Mouse (Mus musculus): Measurements from ENCODE around the gene 9530077C05Rik. TPM values are rescaled to one million over a fixed set of nuclear protein-coding genes. Genes with fewer than 3 reads are reported as not detected.
A peak's percentile ranks its signal among the peaks of the same experiment; 100 is the strongest.

Gene 9530077C05Rik
- polyA plus RNA-seq, 2 experiments = 1.1 to 1.5 TPM

- no peak overlapping the region for H3K4me2 ChIP-seq (ENCODE audit: low read depth)
- 73% methylated on average over 14 of the region's 14 CpGs for WGBS (ENCODE audit: insufficient replicate concordance)
- H3K4me3 ChIP-seq (ENCODE audit: insufficient read depth in 1 of 2, low read depth in 2 of 2, low read length in 2 of 2) = no peak overlapping the region
- TF ChIP-seq CTCF (IDR thresholded peaks at IDR 0.05; ENCODE audit: low read depth) (no peak), EP300 (IDR thresholded peaks at IDR 0.05; ENCODE audit: low read depth) (no peak)
- H3K9ac ChIP-seq (replicated peaks) = no peak overlapping the region; the same call in 1 of the 2 replicates
- peaks cover 3 to 9% of the 10 kb centered on the region in 2 experiments; a peak in 3 of 4 replicates for H3K4me1 ChIP-seq (replicated peaks; ENCODE audit: control insufficient read depth in 2 of 2, insufficient read depth in 2 of 2, low read length in 1 of 2)
- H3K36me3 ChIP-seq (replicated peaks; ENCODE audit: control insufficient read depth, insufficient read depth, low read depth) = no peaks in the 10 kb centered on the region
- ATAC-seq (ENCODE audit: insufficient read depth) (no peak), DNase-seq (ENCODE audit: low read depth in 3 of 3, low spot score in 3 of 3) (no peak)
- H3K9me3 ChIP-seq (ENCODE audit: control insufficient read depth, low read length) = no peaks in the 10 kb centered on the region
- H3K27me3 ChIP-seq (ENCODE audit: control insufficient read depth, insufficient read depth, low read length) = no peaks in the 10 kb centered on the region
- no peak overlapping the region for H3K27ac ChIP-seq
Observed at GRCm38 (mm10) chr9:22428666-22429410, 17.5 kb downstream of the 9530077C05Rik start.

- no peak overlapping the region for H3K27ac ChIP-seq
- H3K4me1 ChIP-seq (replicated peaks; ENCODE audit: control insufficient read depth in 2 of 2, insufficient read depth in 2 of 2, low read length in 1 of 2) = peaks cover 3 to 6% of the 10 kb centered on the region in 2 experiments; a peak in 3 of 4 replicates
- ATAC-seq (ENCODE audit: insufficient read depth) (no peak), DNase-seq (ENCODE audit: low read depth in 3 of 3, low spot score in 3 of 3) (no peak)
- TF ChIP-seq CTCF (IDR thresholded peaks at IDR 0.05; ENCODE audit: low read depth) (no peak), EP300 (IDR thresholded peaks at IDR 0.05; ENCODE audit: low read depth) (no peak)
- peak overlapping the region; percentile 22 for H3K4me2 ChIP-seq (ENCODE audit: low read depth)
- 46% methylated on average over 15 of the region's 15 CpGs for WGBS (ENCODE audit: insufficient replicate concordance)
- H3K9me3 ChIP-seq (ENCODE audit: control insufficient read depth, low read length) = no peaks in the 10 kb centered on the region
- no peak overlapping the region for H3K4me3 ChIP-seq (ENCODE audit: insufficient read depth in 1 of 2, low read depth in 2 of 2, low read length in 2 of 2)
- H3K27me3 ChIP-seq (ENCODE audit: control insufficient read depth, insufficient read depth, low read length) = no peaks in the 10 kb centered on the region
- H3K36me3 ChIP-seq (replicated peaks; ENCODE audit: control insufficient read depth, insufficient read depth, low read depth) = no peaks in the 10 kb centered on the region
- H3K9ac ChIP-seq (replicated peaks) = no peak overlapping the region
Observed at GRCm38 (mm10) chr9:22429533-22430241, 18.4 kb downstream of the 9530077C05Rik start.

DNA sequence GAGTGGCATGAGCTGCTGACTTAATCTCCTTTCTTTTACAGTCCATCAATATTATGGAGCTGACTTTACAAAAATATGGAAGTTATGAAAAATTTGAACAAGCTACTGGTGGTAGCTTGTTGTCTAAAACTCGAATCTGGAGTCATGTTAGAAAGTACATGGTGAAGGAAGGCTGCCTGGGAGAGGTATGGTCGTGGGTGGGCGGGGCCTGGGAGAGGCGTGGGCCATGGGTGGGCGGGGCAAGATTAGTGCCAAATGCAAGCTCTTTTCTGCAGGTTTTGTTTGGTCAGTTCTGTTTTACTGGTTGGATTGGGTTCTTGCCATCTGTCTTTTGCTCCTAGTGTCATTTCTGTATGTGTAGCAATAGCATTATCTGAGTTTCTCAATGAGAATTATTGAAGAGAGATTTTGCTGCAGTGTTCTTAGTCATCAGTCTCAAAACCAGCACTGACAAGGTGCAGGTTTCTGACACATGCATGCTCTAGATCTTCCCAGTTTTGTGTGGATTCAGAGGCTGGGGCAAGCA is 19.1 kb downstream of the 9530077C05Rik start:
- Histone ChIP-seq H3K9me3 (ENCODE audit: control insufficient read depth, low read length) (no peaks in the 10 kb centered on the region), H3K4me2 (ENCODE audit: low read depth) (peak overlapping the region; percentile 22; the same call in 1 of the 2 replicates), H3K27ac (no peak overlapping the region), H3K27me3 (ENCODE audit: control insufficient read depth, insufficient read depth, low read length) (no peaks in the 10 kb centered on the region), H3K4me3 (ENCODE audit: insufficient read depth in 1 of 2, low read depth in 2 of 2, low read length in 2 of 2) (no peak overlapping the region), H3K4me1 (replicated peaks; ENCODE audit: control insufficient read depth in 2 of 2, insufficient read depth in 2 of 2, low read length in 1 of 2) (peaks cover 3 to 6% of the 10 kb centered on the region in 2 experiments; a peak in 3 of 4 replicates), H3K9ac (replicated peaks) (no peak overlapping the region), H3K36me3 (replicated peaks; ENCODE audit: control insufficient read depth, insufficient read depth, low read depth) (no peaks in the 10 kb centered on the region)
- 9% methylated on average over 5 of the region's 5 CpGs for WGBS (ENCODE audit: insufficient replicate concordance)
- no peak for DNase-seq (ENCODE audit: low read depth in 3 of 3, low spot score in 3 of 3)
- no peak for ATAC-seq (ENCODE audit: insufficient read depth)
- TF ChIP-seq EP300 (IDR thresholded peaks at IDR 0.05; ENCODE audit: low read depth) (no peak), CTCF (IDR thresholded peaks at IDR 0.05; ENCODE audit: low read depth) (no peak)

- no peaks in the 10 kb centered on the region for H3K36me3 ChIP-seq (replicated peaks; ENCODE audit: control insufficient read depth, insufficient read depth, low read depth)
- no peak overlapping the region for H3K4me3 ChIP-seq (ENCODE audit: insufficient read depth in 1 of 2, low read depth in 2 of 2, low read length in 2 of 2)
- H3K27ac ChIP-seq = no peak overlapping the region
- TF ChIP-seq CTCF (IDR thresholded peaks at IDR 0.05; ENCODE audit: low read depth) (no peak), EP300 (IDR thresholded peaks at IDR 0.05; ENCODE audit: low read depth) (no peak)
- no peak for ATAC-seq (ENCODE audit: insufficient read depth)
- no peaks in the 10 kb centered on the region for H3K27me3 ChIP-seq (ENCODE audit: control insufficient read depth, insufficient read depth, low read length)
- H3K9ac ChIP-seq (replicated peaks) = no peak overlapping the region
- DNase-seq (ENCODE audit: low read depth in 3 of 3, low spot score in 3 of 3) = no peak
- peaks cover 3 to 6% of the 10 kb centered on the region in 2 experiments; a peak in 3 of 4 replicates for H3K4me1 ChIP-seq (replicated peaks; ENCODE audit: control insufficient read depth in 2 of 2, insufficient read depth in 2 of 2, low read length in 1 of 2)
- H3K9me3 ChIP-seq (ENCODE audit: control insufficient read depth, low read length) = no peaks in the 10 kb centered on the region
- WGBS (ENCODE audit: insufficient replicate concordance) = 61% methylated on average over 2 of the region's 2 CpGs
- H3K4me2 ChIP-seq (ENCODE audit: low read depth) = no peak overlapping the region
Observed at GRCm38 (mm10) chr9:22433221-22433620, 21.9 kb downstream of the 9530077C05Rik start.

DNA sequence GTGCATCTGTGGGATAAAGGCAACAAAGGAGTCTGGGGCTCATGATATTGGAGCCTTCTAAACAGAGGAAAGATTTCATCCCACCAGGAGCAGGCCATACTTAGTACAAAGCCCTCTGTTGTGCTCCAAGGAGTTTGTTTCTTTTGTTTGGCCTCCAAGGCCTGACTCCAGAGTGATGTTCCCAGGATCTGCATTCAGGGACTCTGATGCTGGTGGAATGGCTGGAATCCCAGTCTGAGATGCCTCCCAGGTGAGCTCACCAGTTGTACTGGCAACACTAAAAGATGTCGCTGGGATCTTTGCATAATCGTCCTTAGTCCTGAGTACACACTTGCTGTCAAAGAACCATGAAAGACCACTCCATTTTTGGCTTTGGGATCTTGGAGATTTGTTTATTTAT is 22.8 kb downstream of the 9530077C05Rik start:
- no peak for TF ChIP-seq CTCF (IDR thresholded peaks at IDR 0.05; ENCODE audit: low read depth)
- no peak for TF ChIP-seq EP300 (IDR thresholded peaks at IDR 0.05; ENCODE audit: low read depth)
- no peak overlapping the region for H3K27ac ChIP-seq

More for the DNA sequence above, 22.8 kb downstream of the 9530077C05Rik start:
- Histone ChIP-seq H3K36me3 (replicated peaks; ENCODE audit: control insufficient read depth, insufficient read depth, low read depth) (no peaks in the 10 kb centered on the region), H3K4me3 (ENCODE audit: insufficient read depth in 1 of 2, low read depth in 2 of 2, low read length in 2 of 2) (no peak overlapping the region), H3K4me2 (ENCODE audit: low read depth) (no peak overlapping the region), H3K9ac (replicated peaks) (no peak overlapping the region), H3K4me1 (replicated peaks; ENCODE audit: control insufficient read depth in 2 of 2, insufficient read depth in 2 of 2, low read length in 1 of 2) (peaks cover 0 to 5% of the 10 kb centered on the region in 2 experiments; a peak in 3 of 4 replicates), H3K27me3 (ENCODE audit: control insufficient read depth, insufficient read depth, low read length) (no peaks in the 10 kb centered on the region), H3K9me3 (ENCODE audit: control insufficient read depth, low read length) (no peaks in the 10 kb centered on the region)
- ATAC-seq (ENCODE audit: insufficient read depth) = no peak
- no peak for DNase-seq (ENCODE audit: low read depth in 3 of 3, low spot score in 3 of 3)
- WGBS (ENCODE audit: insufficient replicate concordance) = 71% methylated on average over 2 of the region's 2 CpGs

Data from liver, embryonic 14.5 days (tissue).